Mouse (Mus musculus) E14TG2a.4 (cell line): Measurements from ENCODE around the gene Pparg.

Experiments
- CTCF ChIP-seq: conservative IDR thresholded peaks from 2 replicates; pipeline ENCODE4 v1.5.1; 2014; ENCODE audit warnings: low read length
- POU5F1 ChIP-seq: IDR thresholded peaks from 2 replicates; pipeline ENCODE4 v1.6.1; 2014; ENCODE audit warnings: low read length, borderline replicate concordance

- TF ChIP-seq CTCF = no peak
- TF ChIP-seq POU5F1 = no peak
These were observed 163.8 kb downstream of the Pparg start for GRCm38 (mm10) chr6:115524449-115524990.
